Mouse (Mus musculus): ENCODE measurements around the gene Wrnip1.

DNA sequence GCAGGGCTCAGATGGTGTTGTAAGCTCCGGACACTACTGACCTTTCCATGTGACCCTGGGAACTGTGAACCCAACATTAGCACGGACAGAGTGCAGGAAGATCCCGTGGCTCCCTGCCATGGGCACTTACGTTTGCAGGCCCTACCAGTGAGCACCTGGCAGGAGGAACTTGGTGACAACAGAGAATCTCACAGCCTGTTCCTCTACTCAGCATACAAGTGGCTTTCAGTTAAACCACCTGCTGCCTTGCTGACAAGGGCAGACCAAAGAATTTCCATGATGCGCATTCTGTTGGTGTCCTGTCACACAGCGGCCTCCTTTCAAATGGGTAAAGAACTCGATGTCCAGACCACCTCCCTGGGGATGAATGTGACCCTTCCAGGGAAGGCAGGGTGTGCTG is 37.4 kb upstream of the Wrnip1 start:
- TF ChIP-seq CTCF (IDR thresholded peaks at IDR 0.05; ENCODE audit: extremely low read depth, insufficient read depth, low read length) (no peak), POLR2A (IDR thresholded peaks at IDR 0.05; ENCODE audit: extremely low read depth, insufficient read depth, low read length) (no peak)

Measured in cortical plate, adult 2 months (tissue).